Mouse (Mus musculus) R1 (cell line): ENCODE measurements around the gene D630045J12Rik.

Source experiments
- DNase-seq: peaks from one replicate; pipeline ENCODE4 v3.0.0-alpha.2; 2018; ENCODE audit warnings: low read depth, low spot score

Gene D630045J12Rik

DNA sequence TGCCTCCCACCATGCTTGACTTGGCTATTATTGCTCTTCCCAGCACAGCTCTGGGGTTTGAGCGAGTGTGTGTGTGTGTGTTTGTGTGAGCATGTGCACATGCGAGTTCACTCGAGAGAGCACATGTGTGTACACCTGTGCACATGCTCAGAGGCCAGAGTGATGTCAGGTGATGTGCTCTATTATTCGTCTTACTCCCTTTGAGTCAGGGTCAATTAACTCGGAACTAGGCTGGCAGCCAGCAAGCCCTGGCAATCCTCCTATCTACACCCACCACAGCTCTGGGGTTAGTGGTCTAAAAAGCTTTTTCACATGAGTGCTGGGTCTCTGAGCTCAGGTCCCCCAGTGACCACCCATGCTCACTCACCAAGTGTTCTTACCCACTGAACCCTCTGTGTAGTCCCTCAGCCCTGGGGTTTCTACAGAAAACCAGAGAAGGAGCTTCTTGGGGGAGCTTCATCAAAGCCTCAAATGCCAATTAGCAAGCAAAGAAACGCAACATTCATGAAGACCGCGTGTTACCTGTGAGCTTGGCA, 11.4 kb downstream of the D630045J12Rik start:
- DNase-seq: no peak

DNA sequence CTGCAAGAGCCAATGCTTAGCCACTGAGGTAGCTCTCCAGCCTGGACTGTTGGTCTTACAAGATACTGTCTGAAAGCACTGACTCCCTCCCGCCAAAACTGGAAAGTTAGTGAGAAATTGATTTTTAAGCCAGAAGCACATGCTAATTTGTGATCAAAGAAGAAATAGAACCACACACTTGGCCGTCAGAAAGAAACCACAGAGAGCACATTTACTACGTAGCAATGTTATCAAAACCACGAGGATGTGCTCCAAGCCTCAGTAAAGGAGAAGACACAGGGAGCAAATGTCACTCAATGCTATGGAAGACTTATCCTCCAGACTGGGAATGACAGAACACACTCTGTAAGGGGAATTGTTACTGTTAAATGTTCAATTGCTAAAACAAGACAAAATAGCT, 12.3 kb downstream of the D630045J12Rik start:
- no peak for DNase-seq

DNA sequence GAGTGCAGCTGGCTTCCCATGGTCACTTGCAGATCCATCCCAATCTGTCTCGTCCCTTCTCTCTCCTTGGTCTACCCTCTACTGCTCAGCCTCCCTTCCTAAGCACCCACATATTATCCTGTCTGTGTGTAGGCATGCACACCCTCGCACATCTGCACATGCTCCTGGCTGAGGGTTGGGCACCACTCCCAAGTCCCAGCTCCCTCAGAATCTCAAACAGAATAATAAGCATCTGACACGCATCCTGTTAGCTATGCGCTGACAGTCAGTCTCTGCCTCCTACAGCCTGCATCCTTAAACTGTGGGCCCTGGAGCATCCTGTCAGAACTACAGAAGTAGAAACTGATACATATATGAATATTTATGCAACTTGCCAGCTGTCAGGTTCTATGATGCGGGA, 13.2 kb downstream of the D630045J12Rik start:
- DNase-seq: no peak

GRCm38 (mm10) chr6:38238382-38238781, 15.4 kb downstream of the D630045J12Rik start:
- DNase-seq: no peak

DNA sequence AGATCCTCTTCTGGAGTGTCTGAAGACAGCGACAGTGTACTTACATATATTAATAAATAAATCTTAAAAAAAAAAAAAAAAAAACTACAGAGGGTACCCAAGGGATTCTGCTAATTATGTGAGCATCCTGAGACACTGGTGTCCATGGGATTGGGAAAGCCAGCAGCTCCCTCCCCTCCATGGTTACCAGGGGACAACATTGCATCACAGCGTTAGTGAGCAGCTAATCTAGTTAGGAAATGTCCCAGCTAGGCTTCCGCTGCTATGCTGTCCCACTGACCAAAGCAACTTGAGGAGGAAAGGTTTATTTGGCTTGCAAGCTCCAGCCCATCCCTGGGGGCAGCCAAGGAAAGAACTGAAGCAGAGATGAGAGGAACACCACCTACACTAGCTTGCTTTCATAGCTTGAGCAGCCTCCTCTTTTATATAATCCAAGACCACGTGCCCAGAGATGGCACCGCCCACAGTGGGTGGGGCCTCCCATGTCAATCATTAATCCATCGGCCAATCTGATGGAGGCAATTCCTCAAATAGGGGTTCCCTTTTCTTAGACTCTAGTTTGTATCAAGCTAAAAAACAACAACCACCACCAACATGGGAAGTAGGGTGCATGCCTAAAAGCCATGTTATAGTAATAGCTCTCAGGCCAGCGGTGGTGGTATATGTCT, 17.7 kb downstream of the D630045J12Rik start:
- DNase-seq: peak; percentile 30

GRCm38 (mm10) chr6:38233803-38234202, 20.0 kb downstream of the D630045J12Rik start:
- DNase-seq: no peak

GRCm38 (mm10) chr6:38232917-38233316, 20.9 kb downstream of the D630045J12Rik start:
- DNase-seq: no peak

DNA sequence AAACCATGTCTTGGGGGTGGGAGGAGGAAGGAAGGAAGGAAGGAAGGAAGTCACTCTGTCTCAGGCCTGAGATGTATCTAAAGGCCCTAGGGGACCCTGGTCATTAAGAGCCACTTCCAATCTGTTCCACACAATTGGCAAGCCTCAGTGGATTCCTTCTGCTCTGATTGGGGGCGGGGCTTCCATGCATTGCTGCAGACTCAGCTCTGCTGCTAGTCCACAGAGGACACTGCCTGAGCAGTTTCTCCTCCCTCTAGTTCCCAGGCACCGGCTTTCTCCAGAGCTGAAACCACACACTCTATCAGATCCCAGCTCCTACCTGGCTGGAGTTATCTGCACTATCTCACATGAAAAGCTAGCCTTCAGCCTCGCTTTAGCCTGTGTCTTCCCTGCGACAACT, 21.8 kb downstream of the D630045J12Rik start:
- no peak for DNase-seq

GRCm38 (mm10) chr6:38224079-38224478, 29.7 kb downstream of the D630045J12Rik start:
- DNase-seq: no peak

DNA sequence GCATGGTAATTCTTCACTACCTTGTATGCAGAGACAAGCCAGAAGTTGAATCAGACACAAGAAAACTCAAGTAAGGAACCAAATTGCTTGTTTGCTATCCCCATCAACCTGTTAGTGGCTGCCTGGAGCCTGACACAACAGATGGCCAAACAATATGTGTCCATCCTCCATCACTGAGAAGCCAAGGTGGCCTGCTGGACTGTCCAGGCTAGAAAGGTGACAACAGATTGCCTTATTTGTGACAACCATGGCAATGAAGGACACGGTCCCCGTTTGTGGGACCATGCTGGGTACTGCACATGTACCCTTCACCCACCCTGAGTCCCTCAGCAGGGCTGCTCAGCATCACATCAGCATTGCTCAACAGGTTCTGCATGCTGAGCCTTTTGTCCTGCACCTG, 34.5 kb downstream of the D630045J12Rik start:
- DNase-seq: no peak

DNA sequence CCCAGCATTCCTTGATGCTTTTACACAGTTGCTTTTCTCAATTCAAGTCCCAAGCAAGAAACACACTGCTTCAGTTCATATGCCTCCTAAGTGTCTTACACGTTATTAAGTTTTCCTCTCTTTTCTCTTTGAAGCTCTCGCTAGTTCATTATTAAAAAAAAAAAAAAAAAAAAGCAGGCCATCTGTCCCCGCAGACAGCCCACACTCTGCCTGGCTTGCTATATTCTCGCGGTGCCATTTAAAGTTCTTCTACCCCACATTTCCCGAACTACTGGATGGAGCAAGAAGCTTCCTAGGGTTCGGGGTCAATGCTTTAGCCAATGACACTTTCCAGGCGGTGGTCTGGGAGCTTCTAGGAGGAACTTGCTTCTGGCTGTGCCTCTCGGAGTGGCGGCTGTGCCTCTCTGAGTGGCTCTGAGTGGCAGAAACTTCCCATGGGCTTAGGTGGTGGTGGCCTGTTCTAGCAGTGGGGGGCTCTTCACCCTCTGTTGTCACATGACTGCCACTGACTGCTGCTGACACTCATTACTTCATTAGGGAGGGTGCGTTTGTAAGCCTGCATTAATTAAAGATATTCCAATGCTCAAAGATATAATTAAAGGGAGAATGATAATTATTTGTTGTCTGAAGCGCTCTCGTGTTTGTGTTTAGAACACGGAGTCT, 38.2 kb downstream of the D630045J12Rik start:
- no peak for DNase-seq

DNA sequence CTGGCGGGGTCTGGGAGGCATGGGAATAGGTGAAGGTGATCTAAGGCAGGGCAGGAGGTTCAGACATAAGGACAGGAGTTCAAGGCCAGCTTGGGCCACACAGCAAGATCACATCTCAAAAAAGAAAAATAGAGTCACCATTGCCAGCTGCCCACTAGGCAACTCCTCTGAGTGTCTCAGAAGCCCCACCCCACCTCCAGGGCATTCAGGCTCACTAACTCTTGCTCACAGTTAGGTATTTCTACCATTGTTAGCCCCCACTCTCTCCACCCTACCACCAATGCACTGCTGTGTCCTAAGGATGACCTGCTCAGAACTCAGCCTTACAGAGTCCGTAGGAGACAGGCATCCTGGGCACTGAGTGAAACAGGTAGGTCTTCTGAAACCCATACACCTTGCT, 46.2 kb downstream of the D630045J12Rik start:
- no peak for DNase-seq

DNA sequence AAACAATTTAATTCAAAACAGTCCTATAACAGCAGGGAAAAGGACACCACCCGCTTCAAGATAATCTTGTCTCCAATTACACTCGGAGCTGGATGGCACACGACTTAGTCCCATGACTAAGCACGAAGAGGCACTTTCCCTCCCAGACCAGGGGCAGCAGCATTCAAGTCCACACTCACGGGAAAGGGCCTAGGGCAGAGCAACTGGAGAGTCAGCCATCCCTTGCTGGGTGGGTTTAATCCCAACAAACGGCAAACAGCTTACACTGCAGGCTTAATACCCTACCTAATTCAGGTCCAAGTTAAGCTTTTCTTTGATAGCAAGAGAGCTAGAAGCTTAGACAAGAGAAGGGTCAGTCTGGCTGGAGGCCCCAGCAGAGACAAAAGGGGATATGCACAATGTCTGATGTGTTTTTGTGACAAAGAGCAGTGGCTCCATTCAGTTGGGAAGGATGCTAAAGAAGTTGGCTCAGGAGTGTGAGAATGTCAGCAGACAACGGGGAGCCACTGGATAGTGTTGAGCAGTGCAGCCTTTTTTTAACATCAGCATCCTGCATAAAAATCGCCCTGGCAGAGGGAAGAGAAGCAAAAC, 46.8 kb downstream of the D630045J12Rik start:
- DNase-seq: no peak

DNA sequence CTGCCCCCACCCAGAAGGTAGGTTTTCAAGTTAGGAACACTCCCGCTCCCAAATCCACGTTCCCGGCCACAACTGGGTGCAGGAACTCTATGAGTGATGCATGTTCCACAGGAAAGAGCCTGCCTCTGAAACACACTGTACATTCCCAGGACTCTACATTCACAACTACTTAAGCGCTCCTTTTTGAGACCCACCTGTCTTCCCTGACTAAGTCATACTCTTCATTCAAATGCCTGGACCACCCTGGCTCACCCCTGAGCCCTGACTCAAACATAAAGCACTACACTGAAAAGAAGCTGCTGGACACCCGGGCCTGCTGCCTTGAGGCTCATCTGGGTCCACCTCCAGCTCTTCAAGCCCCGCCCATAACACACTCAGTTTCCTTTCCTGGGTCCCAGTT, 48.4 kb downstream of the D630045J12Rik start:
- DNase-seq: no peak

GRCm38 (mm10) chr6:38203820-38204219, 50.0 kb downstream of the D630045J12Rik start:
- DNase-seq: no peak

DNA sequence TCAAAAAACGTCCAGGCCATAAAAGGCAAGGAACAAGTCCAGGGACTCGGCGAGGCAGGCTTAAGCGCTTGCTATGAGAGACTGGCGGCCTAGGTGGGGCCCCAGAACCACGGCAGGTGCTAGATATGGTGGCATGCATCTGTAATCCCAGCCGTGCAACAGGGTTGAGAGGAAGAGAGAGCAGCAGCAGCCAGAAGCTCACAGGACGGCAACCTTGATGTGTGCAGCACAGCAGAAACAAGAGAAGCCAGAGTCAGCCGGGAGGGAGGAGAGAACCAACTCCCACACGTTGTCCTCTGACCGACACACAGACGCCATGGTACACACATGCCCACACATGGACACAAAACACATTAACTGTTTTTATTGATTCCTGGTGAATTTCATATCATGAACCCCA, 51.0 kb downstream of the D630045J12Rik start:
- DNase-seq: no peak

- DNase-seq: no peak
These were observed 52.3 kb downstream of the D630045J12Rik start for GRCm38 (mm10) chr6:38201495-38201894.

DNA sequence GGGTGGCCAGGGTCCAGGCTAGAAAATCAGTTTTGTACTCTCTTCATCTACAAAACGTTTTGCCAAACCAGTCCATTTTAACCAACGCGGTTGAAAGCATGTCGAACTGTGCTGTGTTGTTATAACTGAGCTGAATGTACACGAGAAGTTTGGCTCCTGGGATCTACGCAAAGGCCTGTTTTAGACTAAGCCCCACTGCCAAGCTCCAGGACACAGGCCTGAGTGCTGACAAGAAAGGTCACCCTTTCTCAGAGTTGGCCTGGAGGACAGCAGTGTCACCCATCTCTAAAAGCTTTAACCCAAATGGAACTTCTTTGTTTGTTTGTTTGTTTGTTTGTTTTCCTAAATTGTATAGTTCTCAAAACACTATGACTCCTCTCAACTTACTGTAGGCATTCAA, 54.2 kb downstream of the D630045J12Rik start:
- no peak for DNase-seq

DNA sequence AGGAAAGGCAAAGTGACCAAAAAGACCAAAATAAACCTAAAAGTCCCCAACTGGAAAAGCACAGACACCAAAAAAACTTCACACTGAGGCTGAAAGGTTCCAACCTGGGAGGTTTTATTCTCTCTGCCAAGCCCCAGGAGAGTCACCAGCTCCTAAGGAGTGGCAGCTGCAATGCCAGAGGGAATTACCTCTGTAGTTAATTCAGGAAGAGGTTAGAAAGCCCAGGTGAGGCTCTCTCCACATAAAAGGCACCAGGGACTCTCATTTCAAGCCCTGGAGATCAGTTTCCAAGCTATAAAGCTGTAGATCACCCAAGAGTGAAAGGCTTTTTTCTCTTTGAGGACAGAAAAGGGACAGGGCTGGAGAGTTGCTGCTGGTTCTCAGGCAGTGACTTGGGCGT, 55.1 kb downstream of the D630045J12Rik start:
- no peak for DNase-seq

DNA sequence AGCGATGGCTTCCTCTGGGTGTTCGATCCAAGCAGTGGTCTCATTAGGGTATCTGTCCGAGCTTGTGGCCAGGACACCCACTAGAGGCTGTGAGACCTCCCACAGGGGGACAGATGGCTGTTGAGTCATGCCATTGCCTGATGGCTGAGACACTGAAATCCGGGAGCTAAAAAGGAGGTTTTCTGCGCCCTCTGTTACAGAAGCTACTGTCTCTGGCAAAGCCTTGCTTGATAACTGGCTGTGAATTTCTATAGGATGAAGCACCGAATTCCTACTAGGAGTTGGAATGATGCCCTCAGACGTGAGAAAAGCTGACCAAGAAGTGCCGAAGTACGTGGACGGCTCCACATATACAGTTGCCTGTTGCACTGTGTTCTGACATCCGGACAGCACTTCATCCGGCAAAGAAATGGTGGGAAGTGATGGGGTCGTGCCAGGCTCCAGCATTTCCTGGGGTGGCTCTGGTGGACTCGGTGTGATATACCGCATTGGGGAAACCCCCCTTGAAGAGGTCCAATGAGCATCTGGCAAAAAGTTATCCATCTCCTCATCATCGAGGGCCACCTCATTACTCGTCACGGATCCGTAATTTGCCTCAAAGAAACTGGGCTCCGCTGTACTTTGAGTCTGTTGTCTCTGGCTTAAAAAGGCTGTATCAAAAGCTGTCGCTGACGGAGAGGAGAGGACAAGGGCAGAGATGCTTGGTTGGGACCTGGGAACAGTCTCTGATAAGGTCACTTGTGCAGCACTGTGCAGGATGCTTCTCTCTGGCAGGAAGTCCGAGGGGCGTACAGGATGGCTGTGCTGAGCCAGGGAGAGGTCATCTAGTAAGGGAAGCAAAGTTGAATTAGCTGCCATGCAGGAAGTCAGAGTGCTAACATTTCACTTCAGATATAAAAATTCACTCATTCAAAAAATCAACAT, 57.3 kb downstream of the D630045J12Rik start:
- no peak for DNase-seq

GRCm38 (mm10) chr6:38195306-38195705, 58.5 kb downstream of the D630045J12Rik start:
- no peak for DNase-seq

DNA sequence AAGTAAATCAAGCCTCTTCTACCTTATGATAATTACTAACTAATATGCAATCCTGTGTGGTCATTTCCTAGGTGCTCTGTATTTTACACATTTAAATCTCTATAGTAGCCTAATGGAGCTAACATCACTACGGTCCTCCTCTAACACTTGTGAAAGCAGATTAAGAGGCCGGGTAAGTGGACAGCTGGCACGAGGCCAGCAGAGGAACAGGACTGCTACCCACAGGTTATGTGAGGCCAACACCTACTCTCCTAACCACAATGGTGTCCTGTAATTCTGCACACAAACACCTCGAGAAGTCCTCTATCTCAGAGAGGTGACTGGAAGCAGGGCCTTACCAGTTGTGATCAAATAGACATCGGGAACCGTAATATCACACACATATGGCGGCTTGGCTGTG, 59.8 kb downstream of the D630045J12Rik start:
- DNase-seq: no peak
